Mouse (Mus musculus) spleen, adult 18-20 months (tissue): ENCODE data around the gene Reps1.

Experiments used
- DNase-seq, 2 experiments: peaks; one replicate each; pipeline ENCODE4 v3.0.0; 2022; ENCODE audit warnings: mixed read lengths in 2 of 2

Gene Reps1

GRCm38 (mm10) chr10:18055696-18056390 is at the start of gene Reps1:
Gene Reps1, plus strand, starts transcription at chr10:18055861.
- DNase-seq = no peak

GRCm38 (mm10) chr10:18006756-18007155 is 48.9 kb upstream of the Reps1 start:
- no peak for DNase-seq

- DNase-seq = no peak
These were observed 48.4 kb upstream of the Reps1 start for GRCm38 (mm10) chr10:18007243-18007642.

- DNase-seq = no peak
These were observed 47.5 kb upstream of the Reps1 start for GRCm38 (mm10) chr10:18008118-18008517.

- no peak for DNase-seq
These were observed 45.9 kb upstream of the Reps1 start for GRCm38 (mm10) chr10:18009744-18010143.

- no peak for DNase-seq
These were observed 43.9 kb upstream of the Reps1 start for GRCm38 (mm10) chr10:18011761-18012160.

- no peak for DNase-seq
These were observed 35.2 kb upstream of the Reps1 start for GRCm38 (mm10) chr10:18020443-18020842.

GRCm38 (mm10) chr10:18020846-18021245 is 34.8 kb upstream of the Reps1 start:
- no peak for DNase-seq

GRCm38 (mm10) chr10:18021576-18022311 is 33.9 kb upstream of the Reps1 start:
- no peak for DNase-seq

- DNase-seq = peak; percentile 46 to 61
These were observed 33.3 kb upstream of the Reps1 start for GRCm38 (mm10) chr10:18022312-18022711.

GRCm38 (mm10) chr10:18022741-18023347 is 32.8 kb upstream of the Reps1 start, which contains the start of gene Abracl:
Gene Abracl, minus strand, starts transcription at chr10:18023288.
- DNase-seq = peak; percentile 78 to 84

GRCm38 (mm10) chr10:18034408-18034807 is 21.3 kb upstream of the Reps1 start:
- no peak for DNase-seq

GRCm38 (mm10) chr10:18036849-18037248 is 18.8 kb upstream of the Reps1 start:
- no peak for DNase-seq

- no peak for DNase-seq
These were observed 9.3 kb upstream of the Reps1 start for GRCm38 (mm10) chr10:18046380-18046779.

- DNase-seq = no peak
These were observed 8.1 kb upstream of the Reps1 start for GRCm38 (mm10) chr10:18047380-18048146.

- peak; percentile 74 to 78 for DNase-seq
These were observed 509 bp upstream of the Reps1 start for GRCm38 (mm10) chr10:18055009-18055695.

- no peak for DNase-seq
These were observed 707 bp downstream of the Reps1 start for GRCm38 (mm10) chr10:18056391-18056745.

- DNase-seq = no peak
These were observed 3.1 kb downstream of the Reps1 start for GRCm38 (mm10) chr10:18058681-18059338.

GRCm38 (mm10) chr10:18059807-18060206 is 4.1 kb downstream of the Reps1 start:
- DNase-seq = no peak

- DNase-seq = no peak
These were observed 5.1 kb downstream of the Reps1 start for GRCm38 (mm10) chr10:18060778-18061177.

- DNase-seq = no peak
These were observed 5.9 kb downstream of the Reps1 start for GRCm38 (mm10) chr10:18061533-18061932.
